Mouse (Mus musculus) regulatory T cell (primary cell): ENCODE data around the gene Ifitm3.
"Not testable (repeated sequence)": the region's sequence is repeated elsewhere in the genome, so short reads cannot be mapped to it uniquely, and the experiment has no call there.

Source experiments
- in situ Hi-C: fragments of 300-600 bp; cut with MboI, MseI; formaldehyde crosslinking; loops from one replicate; pipeline ENCODE4 v1.15.1; 2025; ENCODE audit warnings: high pct_unique_total_duplicates

Ifitm3 gene

GRCm38 (mm10) chr7:141036624-141037023 lies 26.1 kb upstream of the Ifitm3 start:
- in situ Hi-C loops: not testable (repeated sequence)

GRCm38 (mm10) chr7:141032458-141033167 lies 22.0 kb upstream of the Ifitm3 start:
- in situ Hi-C loops: no loop called here

- in situ Hi-C loops: no loop called here
These were observed 19.8 kb upstream of the Ifitm3 start for GRCm38 (mm10) chr7:141030390-141030789.

- in situ Hi-C loops: no loop called here
These were observed 18.3 kb upstream of the Ifitm3 start, which contains the start of gene Gm17387 for GRCm38 (mm10) chr7:141028831-141029230. Gm17387 (plus strand) TSS chr7:141029131.

GRCm38 (mm10) chr7:141026740-141027098 lies 16.1 kb upstream of the Ifitm3 start:
- in situ Hi-C loops: no loop called here

- in situ Hi-C loops: no loop called here
These were observed 15.6 kb upstream of the Ifitm3 start for GRCm38 (mm10) chr7:141026097-141026739.

- in situ Hi-C loops: no loop called here
These were observed 14.6 kb upstream of the Ifitm3 start for GRCm38 (mm10) chr7:141024865-141025838.

- in situ Hi-C loops: no loop called here
These were observed 11.2 kb upstream of the Ifitm3 start for GRCm38 (mm10) chr7:141021489-141022449.

GRCm38 (mm10) chr7:141019028-141019427 lies 8.5 kb upstream of the Ifitm3 start:
- in situ Hi-C loops: no loop called here

GRCm38 (mm10) chr7:141017824-141018223 lies 7.3 kb upstream of the Ifitm3 start, which contains the start of gene Ifitm6:
Ifitm6 (minus strand) TSS chr7:141017924.
- in situ Hi-C loops: not testable (repeated sequence)

- in situ Hi-C loops: no loop called here
These were observed 6.4 kb upstream of the Ifitm3 start for GRCm38 (mm10) chr7:141016707-141017697.

- in situ Hi-C loops: loop anchor here (5.0 kb wide), 1 partner anchor 36 kb away; no protein-coding TSS in a partner anchor
These were observed 734 bp upstream of the Ifitm3 start for GRCm38 (mm10) chr7:141011238-141011770.

- in situ Hi-C loops: loop anchor here (5.0 kb wide), 1 partner anchor 38 kb away; no protein-coding TSS in a partner anchor
These were observed 905 bp downstream of the Ifitm3 start for GRCm38 (mm10) chr7:141009665-141010064.

- in situ Hi-C loops: no loop called here
These were observed 1.5 kb downstream of the Ifitm3 start for GRCm38 (mm10) chr7:141008938-141009660.

GRCm38 (mm10) chr7:141008312-141008761 lies 2.2 kb downstream of the Ifitm3 start:
- in situ Hi-C loops: no loop called here

GRCm38 (mm10) chr7:141006914-141007313 lies 3.7 kb downstream of the Ifitm3 start:
- in situ Hi-C loops: no loop called here

- in situ Hi-C loops: no loop called here
These were observed 4.1 kb downstream of the Ifitm3 start for GRCm38 (mm10) chr7:141006446-141006845.

- in situ Hi-C loops: no loop called here
These were observed 7.1 kb downstream of the Ifitm3 start for GRCm38 (mm10) chr7:141003248-141004010.
